Mouse (Mus musculus): ENCODE data around the gene Olfr221. TPM values are rescaled to one million over a fixed set of nuclear protein-coding genes. Genes with fewer than 3 reads are reported as not detected.

The Olfr221 gene
- polyA plus RNA-seq, 1 experiment from 2014 or later, result not detected

Other genes with a start within 250 kb of the Olfr221 start
- not detected in 3 replicates for gene AY358078, start 242.4 kb downstream of the Olfr221 start, polyA plus RNA-seq (2018)
- 0.75 TPM in 1 of 3 replicates, not detected in the others for gene Ear6, start 188.8 kb downstream of the Olfr221 start, polyA plus RNA-seq (2018)
- 5.5 to 12.4 TPM (median 8.5 TPM) in 3 replicates for gene Mettl17, start 157.6 kb downstream of the Olfr221 start, polyA plus RNA-seq (2018)
- gene Slc39a2, start 149.6 kb downstream of the Olfr221 start, polyA plus RNA-seq (2018), result 0.16 to 0.27 TPM in 2 of 3 replicates, not detected in the other
- 0.14 TPM in 1 of 3 replicates, not detected in the others for gene Ndrg2, start 128.3 kb downstream of the Olfr221 start, polyA plus RNA-seq (2018)
- gene Tppp2, start 124.0 kb downstream of the Olfr221 start, polyA plus RNA-seq (2018), result not detected in 3 replicates
- gene Rnase13, start 119.7 kb downstream of the Olfr221 start, polyA plus RNA-seq (2018), result not detected in 3 replicates
- gene Arhgef40, start 57.7 kb downstream of the Olfr221 start, polyA plus RNA-seq (2018), result 0.60 to 1.3 TPM (median 1.3 TPM) in 3 replicates
- 0.16 to 0.21 TPM in 2 of 3 replicates, not detected in the other for gene Tmem253, start 26.8 kb downstream of the Olfr221 start, polyA plus RNA-seq (2018)
- 7.2 to 19.5 TPM (median 12.3 TPM) in 3 replicates for gene Zfp219, start 21.7 kb downstream of the Olfr221 start, polyA plus RNA-seq (2018)
- gene Hnrnpc, start 61.6 kb upstream of the Olfr221 start, polyA plus RNA-seq (2018), result 156 to 310 TPM (median 188 TPM) in 3 replicates
- gene Rpgrip1, start 68.2 kb upstream of the Olfr221 start, polyA plus RNA-seq (2018), result 1.3 to 4.3 TPM (median 2.3 TPM) in 3 replicates
- 37.9 to 74.0 TPM (median 56.6 TPM) in 3 replicates for gene Supt16, start 155.0 kb upstream of the Olfr221 start, polyA plus RNA-seq (2018)
- gene Chd8, start 215.3 kb upstream of the Olfr221 start, polyA plus RNA-seq (2018), result 45.5 to 56.6 TPM (median 54.6 TPM) in 3 replicates
- gene Tox4, start 236.7 kb upstream of the Olfr221 start, polyA plus RNA-seq (2018), result 34.3 to 46.1 TPM (median 44.4 TPM) in 3 replicates
- gene Rab2b, start 237.1 kb upstream of the Olfr221 start, polyA plus RNA-seq (2018), result 9.7 to 20.8 TPM (median 12.3 TPM) in 3 replicates